Mouse (Mus musculus) adrenal gland, postnatal 14 days (tissue): Measurements from ENCODE around the gene Nsd1. TPM values are rescaled to one million over a fixed set of nuclear protein-coding genes. Genes with fewer than 3 reads are reported as not detected.

ENCODE experiments used
- DNase-seq: peaks from one replicate; pipeline ENCODE4 v3.0.0; 2021; ENCODE audit warnings: mixed read lengths
- long read RNA-seq, 2 experiments: library from polyadenylated mRNA; stranded (forward); transcript quantifications; one replicate each; pipeline ENCODE4 v2.0.0; 2021
- total RNA-seq: library from RNA; stranded (reverse); gene quantifications from 2 replicates; pipeline ENCODE4 v1.2.3, GENCODE M21; 2021

The Nsd1 gene
- 120 and 132 TPM in 2 replicates for total RNA-seq
- long read RNA-seq, experiment 1, transcript Nsd1-206 (6 exons, 1,001 nt), result major isoform, 6 of 35 reads
- long read RNA-seq, experiment 1, partial matches to known transcripts, result 9 of 35 reads
- long read RNA-seq, experiment 1, other reads (novel, unspliced or antisense), result 19 of 35 reads
- long read RNA-seq, experiment 2, partial matches to known transcripts, result 8 of 23 reads
- long read RNA-seq, experiment 2, other reads (novel, unspliced or antisense), result 13 of 23 reads

DNA sequence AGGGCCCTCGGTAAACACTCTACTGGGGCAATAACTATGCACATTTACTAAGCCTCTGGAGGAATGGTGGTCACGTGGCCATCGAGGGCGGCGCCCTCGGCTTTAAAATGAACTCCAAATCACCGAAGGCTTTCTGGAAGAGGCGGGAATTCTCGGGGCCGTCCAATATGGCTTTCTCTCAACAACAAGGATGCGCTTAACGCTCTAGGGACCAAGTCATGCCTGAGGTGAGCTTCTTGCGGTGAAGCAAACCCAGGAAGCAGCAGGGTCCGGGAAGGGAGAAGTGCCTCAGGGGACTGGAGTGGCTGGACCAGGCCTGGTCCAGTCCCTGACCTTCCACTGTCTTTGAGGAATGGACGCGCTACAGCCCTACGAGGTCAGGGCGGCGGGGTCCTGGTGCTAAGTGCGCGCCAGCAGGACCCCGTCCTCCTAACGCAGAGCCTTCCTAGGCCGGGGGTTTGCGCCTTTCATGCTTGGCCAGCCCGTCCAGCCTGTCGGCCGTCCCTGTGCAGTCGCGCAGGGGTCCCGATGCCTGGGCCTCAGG lies at the start of gene Nsd1:
Nsd1 (plus strand) TSS at position 134 of the 544 bp plus-strand sequence.
- DNase-seq, result no peak

DNA sequence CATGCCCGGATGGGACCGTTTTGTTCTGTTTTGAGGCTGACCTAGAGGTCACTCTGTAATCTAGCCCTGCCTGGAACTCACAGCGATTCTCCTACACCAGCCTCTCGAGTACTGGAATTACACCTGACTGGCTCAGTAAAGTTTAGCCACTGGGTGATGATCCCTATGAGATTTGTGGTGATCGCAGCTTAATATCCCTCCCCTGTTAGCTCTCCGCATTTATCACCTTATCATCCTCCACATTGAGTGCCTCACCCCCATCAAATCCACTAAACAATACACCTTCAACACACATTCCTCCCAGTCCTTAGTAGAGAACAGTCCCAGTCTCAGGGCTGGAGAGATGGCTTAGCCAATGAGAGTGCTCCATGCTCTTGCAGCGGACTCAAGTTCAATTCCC lies 47.2 kb upstream of the Nsd1 start:
- no peak for DNase-seq

DNA sequence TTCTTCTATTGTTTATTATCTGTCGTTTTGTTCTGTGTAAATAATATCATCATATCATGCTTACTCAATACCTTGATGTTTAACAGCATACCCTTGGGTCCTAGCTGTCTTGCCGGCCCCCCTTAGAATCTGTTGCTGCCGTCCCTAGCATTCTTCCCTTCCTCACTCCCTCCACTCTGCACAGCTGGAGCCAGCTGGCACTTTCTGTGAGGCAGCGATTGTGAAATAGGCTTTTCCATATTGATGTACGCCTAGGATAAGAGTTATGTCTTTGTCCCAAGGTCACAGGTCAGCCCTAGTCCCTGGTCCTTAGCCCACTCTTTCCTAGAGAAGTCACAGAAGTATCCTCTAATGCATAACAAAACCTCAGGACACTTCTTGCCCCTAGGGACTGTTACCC lies 46.0 kb upstream of the Nsd1 start:
- no peak for DNase-seq

DNA sequence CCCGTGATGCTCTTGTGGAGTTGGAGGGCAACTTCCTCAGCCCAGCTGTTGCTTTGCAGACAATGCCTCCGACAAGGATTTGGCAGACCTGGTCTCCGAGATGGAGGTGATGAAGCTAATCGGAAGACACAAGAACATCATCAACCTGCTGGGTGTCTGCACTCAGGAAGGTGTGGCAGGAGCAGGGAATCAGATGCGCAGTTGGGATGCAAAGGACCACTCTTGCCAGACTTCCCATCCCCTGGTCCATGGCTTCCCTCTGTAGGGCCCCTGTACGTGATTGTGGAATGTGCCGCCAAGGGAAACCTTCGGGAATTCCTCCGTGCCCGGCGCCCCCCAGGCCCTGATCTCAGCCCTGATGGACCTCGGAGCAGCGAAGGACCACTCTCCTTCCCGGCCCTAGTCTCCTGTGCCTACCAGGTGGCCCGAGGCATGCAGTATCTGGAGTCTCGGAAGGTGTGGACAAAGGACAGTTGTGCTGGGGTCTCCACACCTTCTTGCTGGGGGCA lies 43.7 kb upstream of the Nsd1 start:
- no peak for DNase-seq

DNA sequence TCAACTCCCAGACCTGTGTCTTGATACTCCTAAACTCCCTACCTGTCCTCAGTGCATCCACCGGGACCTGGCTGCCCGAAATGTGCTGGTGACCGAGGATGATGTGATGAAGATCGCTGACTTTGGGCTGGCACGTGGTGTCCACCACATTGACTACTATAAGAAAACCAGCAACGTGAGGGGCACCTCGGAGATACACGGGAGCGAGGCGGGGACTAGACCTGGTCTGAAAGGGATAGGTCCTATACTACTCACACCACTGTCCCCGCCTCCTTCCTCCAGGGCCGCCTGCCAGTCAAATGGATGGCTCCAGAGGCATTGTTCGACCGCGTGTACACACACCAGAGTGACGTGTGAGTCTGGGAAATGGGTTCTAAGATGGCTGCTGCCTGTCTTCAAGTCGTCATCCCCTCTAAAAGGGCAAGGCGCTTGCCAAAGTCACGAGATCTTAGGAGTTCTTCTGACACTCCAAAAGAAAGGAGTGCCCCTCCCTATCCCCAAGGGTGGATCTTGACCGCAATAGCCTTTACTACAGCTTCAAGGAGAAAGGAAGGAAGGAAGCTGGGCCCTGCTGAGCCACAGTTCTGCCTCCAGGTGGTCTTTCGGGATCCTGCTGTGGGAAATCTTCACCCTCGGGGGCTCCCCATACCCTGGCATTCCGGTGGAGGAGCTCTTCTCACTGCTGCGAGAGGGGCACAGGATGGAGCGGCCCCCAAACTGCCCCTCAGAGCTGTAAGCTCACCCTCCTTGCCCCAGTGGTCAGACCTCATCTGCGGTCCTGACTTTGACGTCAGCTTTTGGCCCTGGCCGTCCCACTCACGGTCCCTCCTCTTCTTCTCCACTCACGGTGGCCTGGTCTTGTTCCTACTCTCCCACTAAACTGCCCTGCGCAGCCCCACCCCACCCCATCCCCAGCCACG lies 42.5 kb upstream of the Nsd1 start:
- no peak for DNase-seq

DNA sequence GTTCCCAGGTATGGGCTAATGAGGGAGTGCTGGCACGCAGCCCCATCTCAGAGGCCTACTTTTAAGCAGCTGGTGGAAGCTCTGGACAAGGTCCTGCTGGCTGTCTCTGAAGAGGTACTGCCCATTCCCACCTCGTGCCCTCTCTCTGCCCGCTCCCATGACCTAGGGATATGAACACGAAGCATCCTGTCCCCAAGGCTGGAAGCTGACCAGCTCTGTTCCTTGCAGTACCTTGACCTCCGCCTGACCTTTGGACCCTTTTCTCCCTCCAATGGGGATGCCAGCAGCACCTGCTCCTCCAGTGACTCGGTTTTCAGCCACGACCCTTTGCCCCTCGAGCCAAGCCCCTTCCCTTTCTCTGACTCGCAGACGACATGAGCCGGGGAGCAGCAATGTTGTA lies 41.8 kb upstream of the Nsd1 start:
- no peak for DNase-seq

DNA sequence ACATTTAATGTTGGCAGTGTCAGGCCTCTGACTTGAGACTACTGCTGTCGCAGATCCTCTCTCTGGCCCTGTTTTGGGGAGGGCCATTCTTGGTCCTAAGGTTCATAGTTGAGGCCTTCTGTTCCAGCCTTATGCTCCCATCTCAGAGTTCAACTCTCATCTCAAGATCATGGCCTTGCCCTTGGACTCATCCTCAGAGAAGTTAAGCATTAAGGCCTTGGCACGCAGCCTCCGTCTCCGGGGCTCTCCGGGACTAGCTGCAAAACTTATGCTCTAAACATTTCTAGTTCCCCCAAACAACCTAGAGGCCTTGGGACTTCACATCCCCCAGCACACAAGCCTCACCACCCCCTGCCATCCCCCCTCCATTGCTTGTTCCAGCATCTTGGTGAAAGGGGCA lies 41.3 kb upstream of the Nsd1 start:
- no peak for DNase-seq

DNA sequence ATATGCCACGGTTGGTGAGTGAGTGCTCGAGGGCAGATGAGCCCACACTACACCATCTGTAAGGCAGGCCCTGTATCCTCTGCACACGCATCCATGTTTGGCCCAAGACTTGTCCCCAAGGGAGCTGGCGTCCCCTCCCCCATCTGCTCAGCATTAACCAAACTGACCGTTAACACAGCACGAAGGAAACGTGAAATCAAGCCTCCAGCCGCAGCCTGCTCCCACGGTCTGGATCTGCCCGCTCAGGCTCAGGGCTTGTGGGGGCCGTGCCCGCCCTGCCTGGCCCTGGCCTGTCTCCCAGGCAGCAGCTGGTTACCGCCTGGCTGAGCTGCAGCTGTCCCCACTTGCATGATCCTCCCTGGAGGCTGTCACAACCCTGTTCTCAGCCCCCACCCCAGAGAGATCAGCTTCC lies 40.6 kb upstream of the Nsd1 start:
- peak; percentile 67 for DNase-seq

DNA sequence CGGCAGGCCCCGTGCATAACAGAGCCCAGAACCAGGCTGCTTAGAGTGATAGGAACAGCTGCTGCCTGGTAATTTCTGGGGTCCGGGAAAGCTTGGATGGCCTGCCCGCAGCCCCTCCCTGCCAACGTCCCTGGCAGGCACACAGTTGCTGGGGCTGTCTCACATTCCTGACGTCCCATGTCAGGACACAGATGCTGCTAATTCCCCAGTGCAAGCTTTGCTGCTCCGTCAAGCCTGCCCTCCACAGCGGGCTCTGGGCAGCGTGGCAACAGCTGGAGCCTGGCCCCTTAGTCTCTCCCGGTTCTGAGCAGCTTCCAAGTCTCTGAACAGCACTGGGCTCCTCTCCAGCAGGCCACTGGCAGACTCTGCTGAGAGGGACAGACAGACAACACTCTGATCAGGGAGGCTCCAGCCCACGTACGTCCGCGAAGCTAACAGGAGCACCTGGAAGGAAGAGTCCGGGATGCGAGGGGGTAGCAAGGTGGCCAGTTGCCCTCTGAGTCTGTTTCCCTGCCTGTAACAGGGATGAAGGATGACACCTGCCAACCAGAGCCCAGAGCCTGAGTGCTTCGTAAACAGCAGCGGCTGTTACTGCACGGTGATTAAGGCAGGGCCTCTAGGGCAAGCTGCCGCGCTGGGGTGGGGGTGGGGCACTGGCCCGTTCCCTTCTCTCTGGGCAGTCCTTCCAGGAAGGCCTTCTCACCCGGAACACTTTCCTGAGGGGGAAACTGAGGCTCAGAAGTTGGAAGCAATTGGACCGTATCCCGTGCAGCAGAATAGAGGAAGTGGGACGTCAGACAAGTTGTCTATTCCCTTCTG lies 37.9 kb upstream of the Nsd1 start:
- peak; percentile 81 for DNase-seq

DNA sequence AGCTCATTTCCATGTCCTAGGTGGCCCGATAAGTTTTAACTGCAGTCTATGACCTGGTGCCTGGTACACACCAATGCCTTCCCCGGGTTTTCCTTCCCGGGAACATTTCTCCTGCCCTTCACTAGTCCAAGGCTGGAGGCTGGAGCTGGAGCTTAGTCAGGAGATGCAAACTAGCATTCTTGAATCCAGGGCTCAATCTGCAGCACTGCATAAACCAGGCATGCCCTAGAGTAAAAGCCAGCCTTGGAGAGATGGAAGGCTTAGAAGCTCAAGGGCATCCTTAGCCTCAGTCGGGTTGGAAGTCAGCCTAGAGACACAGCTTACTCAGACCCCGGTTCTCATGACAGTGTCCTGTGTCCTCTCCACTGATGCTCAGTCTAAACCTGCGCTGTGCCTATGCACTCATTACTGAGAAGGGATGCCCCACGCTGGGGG lies 37.2 kb upstream of the Nsd1 start:
- DNase-seq, result peak; percentile 62

DNA sequence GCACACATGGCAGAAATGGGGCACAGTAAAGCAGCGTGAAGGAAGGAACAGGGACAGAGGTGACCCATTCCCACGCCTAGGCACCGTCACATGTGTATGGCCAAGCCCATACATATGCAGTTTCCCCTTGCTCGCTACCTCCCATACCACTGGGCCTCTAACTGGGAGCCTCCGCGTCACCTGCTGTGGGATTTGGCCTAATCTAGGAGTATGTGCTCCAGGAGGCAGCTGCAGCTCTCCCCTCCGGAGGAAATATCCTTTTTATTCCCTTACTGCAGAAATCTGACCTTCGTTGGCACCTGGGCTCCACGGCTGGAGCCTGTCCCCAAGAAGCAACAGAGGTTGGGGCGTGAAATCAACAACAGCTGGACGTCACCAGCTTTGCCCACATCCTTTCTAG lies 35.2 kb upstream of the Nsd1 start:
- no peak for DNase-seq

DNA sequence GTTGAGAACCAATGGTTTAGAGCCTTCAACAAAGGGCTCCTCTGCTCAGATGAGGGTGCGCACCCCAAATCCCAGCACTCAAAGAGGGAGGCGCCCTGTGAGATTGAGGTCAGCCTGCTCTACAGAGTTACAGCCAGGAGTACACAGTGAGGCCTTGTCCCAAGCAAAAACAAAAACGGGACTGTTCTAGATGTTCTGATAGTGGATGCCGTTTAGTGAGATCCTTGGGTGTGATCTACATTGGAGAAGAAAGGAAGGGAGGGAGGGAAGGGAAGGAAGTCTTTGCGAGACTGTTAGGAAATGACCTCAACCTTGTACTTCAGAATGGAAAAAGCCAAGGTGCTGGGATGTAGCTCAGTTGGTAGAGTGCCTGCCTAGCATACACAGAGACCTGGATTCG lies 33.3 kb upstream of the Nsd1 start:
- DNase-seq, result no peak

DNA sequence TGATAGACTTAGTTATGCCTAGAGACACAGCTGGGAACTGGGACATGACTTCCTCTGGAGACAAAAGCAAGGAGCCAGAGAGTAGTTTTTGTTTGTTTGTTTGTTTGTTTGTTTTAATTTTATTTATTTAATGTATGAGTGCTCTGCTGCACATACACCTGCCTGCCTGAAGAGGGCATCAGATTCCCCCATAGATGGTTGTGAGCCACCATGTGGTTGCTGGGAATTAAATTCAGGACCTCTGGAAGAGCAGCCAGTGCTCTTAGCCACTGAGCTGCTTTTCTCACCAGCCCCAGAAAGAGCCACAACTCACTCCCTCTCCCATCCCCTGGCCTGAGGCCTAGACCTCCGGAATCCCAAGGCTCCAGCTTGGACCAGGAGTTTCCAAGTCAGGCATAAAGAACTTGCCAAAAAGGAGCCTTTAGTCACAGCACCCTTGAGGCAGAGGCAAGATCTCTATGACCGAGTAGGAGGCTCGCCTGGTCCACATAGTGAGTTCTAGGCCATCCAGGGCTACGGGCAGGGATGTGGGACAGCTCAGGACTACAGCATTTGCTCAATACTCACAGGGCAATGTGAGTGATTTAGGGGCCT lies 31.6 kb upstream of the Nsd1 start:
- peak; percentile 67 for DNase-seq

DNA sequence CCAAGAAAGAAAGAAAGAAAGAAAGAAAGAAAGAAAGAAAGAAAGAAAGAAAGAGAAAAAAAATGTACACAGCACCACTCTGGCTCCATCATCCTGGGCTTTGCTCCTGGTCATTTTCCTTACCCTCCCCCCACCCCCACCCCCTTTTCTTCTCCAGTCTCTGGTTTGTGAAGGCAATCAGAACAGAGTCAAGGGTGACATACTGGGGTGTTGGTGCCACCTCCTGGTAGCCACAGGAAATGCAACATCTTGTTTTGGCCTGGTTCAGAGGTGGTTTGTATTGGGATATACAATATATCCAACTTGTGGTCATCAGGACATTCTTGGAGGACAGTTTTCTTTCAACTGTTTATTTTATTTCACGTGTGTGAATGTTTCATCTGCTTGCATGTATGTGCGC lies 31.0 kb upstream of the Nsd1 start:
- DNase-seq, result peak; percentile 79

DNA sequence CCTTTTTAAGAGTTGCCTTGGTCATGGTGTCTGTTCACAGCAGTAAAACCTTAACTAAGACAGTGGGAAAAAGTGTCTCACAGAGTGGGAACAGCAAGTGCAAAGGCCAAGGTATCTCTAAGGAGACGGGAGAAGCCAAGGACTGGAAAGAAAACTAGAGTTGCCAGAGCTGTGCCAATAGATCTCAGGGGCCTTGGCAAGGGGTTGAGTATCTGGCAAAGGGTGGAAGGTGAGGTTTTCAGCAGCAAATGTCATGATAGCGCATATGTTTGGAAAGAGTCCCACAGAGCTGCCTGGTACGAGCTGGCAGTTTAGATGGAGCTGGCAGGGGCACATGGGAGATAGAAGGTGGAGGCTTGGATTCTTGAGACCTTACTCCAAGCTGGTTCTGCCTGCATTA lies 30.0 kb upstream of the Nsd1 start:
- DNase-seq, result peak; percentile 35

DNA sequence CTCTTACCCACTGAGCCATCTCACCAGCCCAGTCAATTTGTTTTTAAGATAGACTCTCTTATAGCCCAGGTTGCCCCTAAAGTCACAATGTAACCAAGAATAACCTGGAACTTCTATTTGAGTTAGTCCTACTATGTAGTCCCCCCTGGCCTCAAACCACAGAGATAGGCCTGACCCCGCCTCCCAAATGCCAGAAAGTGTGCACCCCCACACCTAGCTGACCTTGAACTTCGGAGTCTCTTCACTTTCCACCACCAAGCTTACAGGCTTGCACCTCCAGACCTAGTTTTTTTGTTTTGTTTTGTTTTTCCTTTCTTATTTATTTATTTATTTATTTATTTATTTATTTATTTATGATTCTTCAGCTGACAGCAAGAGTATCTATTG lies 27.8 kb upstream of the Nsd1 start:
- DNase-seq, result no peak

DNA sequence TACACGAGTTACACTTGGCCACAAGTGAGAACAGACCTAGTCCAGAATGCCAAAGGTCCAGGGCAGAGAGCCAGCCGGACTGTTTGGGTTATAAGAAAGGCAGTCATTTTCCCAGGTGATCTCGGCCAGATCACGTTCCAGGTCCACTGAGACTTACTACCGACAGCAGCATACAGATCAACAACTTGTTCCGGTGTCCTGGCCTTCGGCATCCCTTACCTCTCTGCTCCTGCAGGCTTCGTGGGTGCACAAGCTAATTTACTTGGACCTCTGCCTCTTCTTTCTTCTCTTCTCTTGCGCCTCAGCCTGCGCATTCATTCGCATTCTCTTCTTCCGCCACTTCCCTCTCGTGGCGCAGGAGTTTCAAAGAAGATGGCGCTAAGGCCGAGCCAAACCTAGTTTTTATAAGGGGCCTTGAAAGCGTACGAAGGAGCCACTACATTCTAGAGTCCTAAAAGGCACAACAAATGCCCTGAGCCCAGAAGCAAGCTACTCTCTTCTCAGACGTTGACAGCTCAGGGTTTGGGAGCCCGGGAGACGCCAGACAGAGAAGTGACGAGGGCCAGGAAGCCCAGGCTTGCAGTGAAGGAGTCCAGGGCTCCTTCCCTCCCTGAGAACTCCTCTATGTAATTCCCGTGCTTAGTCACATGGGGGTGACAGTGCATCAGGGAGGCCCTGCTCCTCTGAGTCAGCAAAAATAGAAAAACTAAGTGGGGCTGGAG lies 27.2 kb upstream of the Nsd1 start:
- peak; percentile 88 for DNase-seq

DNA sequence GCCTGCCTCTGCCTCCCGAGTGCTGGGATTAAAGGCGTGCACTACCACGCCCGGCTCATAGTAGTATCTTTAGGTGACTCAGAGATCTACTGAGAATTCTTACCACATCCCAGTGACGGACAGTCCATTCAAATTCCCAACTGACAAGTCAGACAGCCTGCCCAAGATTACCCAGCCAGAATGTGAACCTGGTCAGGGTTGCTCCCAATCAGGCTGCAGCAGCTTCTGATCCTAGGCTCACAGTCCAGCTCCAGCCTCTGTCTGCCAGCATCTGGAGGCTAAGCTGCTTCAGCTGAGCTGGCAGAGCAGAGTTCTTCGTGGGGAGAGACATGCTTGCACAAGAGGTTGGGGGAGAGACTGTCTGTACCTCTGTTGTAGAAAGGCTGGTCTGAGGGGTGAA lies 26.2 kb upstream of the Nsd1 start:
- peak; percentile 67 for DNase-seq

DNA sequence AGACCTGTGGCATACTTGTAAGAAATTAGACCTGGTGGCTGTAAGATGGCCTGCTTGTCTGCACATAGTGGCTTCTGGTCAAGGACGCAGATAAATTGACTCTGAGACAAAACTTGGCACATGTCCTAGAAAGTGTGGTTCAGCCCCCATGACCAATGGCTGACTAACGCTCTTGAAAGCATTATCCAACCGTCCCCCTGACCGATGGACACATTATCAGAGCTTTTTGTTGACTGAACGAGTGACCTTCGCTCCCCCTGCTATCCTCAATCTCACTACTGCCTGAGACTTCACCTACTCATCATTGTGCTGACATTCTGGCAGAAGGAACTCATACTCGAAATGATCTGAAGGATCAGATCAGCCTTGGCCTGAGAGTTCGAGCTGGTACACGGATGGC lies 22.5 kb upstream of the Nsd1 start:
- peak; percentile 63 for DNase-seq

DNA sequence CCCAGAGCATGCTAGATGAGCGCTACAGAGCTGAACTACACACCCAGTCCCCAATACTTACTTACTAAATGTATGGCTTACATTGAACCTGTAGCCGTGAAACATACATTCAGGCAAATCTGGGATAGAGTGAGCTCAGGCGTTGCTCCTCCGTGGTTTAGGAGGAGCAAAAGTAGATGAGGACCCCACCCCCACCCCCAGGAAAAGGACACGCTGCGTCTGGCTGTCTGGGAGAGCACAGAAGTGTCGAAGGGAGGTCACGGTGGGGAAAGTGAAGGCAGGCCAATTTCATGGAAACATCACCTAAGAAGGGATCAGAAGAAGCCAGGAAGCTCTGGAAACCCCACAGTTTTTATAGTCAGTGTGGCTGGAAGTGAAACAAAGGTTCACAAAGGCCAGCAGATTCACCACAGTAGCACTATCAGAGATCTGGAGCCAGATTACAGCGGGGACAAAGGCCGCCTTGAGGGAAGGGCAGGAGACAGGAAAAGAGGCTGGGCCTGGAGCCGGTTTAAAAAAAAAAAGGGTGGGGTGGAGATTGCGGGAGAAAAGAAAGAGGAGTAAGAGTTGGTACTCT lies 20.0 kb upstream of the Nsd1 start:
- DNase-seq, result no peak
